Mouse (Mus musculus): ENCODE measurements at regions not wholly inside any gene's neighbourhood (a gene's known extent, or its start where the extent isn't known, plus 50 kb on each side); places are given as distances from the start of the nearest gene placed in this dataset.

GRCm38 (mm10) chr8:116290671-116291245 is 214.0 kb upstream of the Dynlrb2 start:
- no peak for DNase-seq (ENCODE audit: low spot score in 2 of 2)

GRCm38 (mm10) chr8:116289237-116289636 is 215.5 kb upstream of the Dynlrb2 start:
- DNase-seq (ENCODE audit: low spot score in 2 of 2), result no peak

- DNase-seq (ENCODE audit: low spot score in 2 of 2), result no peak
These were observed 220.8 kb upstream of the Dynlrb2 start for GRCm38 (mm10) chr8:116283990-116284389.

GRCm38 (mm10) chr8:116282341-116282740 is 222.4 kb upstream of the Dynlrb2 start:
- DNase-seq (ENCODE audit: low spot score in 2 of 2), result no peak

- DNase-seq (ENCODE audit: low spot score in 2 of 2), result no peak
These were observed 229.8 kb upstream of the Dynlrb2 start for GRCm38 (mm10) chr8:116275014-116275413.

- no peak for DNase-seq (ENCODE audit: low spot score in 2 of 2)
These were observed 233.5 kb upstream of the Dynlrb2 start for GRCm38 (mm10) chr8:116271238-116271637.

GRCm38 (mm10) chr8:116269393-116269792 is 235.4 kb upstream of the Dynlrb2 start:
- no peak for DNase-seq (ENCODE audit: low spot score in 2 of 2)

- no peak for DNase-seq (ENCODE audit: low spot score in 2 of 2)
These were observed 236.1 kb upstream of the Dynlrb2 start for GRCm38 (mm10) chr8:116268685-116269084.

GRCm38 (mm10) chr8:116268161-116268560 is 236.6 kb upstream of the Dynlrb2 start:
- DNase-seq (ENCODE audit: low spot score in 2 of 2), result no peak

- no peak for DNase-seq (ENCODE audit: low spot score in 2 of 2)
These were observed 237.8 kb upstream of the Dynlrb2 start for GRCm38 (mm10) chr8:116267021-116267420.

GRCm38 (mm10) chr8:116265591-116265990 is 239.2 kb upstream of the Dynlrb2 start:
- no peak for DNase-seq (ENCODE audit: low spot score in 2 of 2)

- no peak for DNase-seq (ENCODE audit: low spot score in 2 of 2)
These were observed 240.7 kb upstream of the Dynlrb2 start for GRCm38 (mm10) chr8:116264078-116264477.

GRCm38 (mm10) chr8:116261286-116261685 is 243.5 kb upstream of the Dynlrb2 start:
- no peak for DNase-seq (ENCODE audit: low spot score in 2 of 2)

GRCm38 (mm10) chr8:116255398-116255797 is 249.4 kb upstream of the Dynlrb2 start:
- DNase-seq (ENCODE audit: low spot score in 2 of 2), result no peak

- no peak for DNase-seq (ENCODE audit: low spot score in 2 of 2)
These were observed 252.1 kb upstream of the Dynlrb2 start for GRCm38 (mm10) chr8:116252455-116253216.

- DNase-seq (ENCODE audit: low spot score in 2 of 2), result no peak
These were observed 256.4 kb upstream of the Dynlrb2 start for GRCm38 (mm10) chr8:116248398-116248797.

- DNase-seq (ENCODE audit: low spot score in 2 of 2), result no peak
These were observed 261.3 kb upstream of the Dynlrb2 start for GRCm38 (mm10) chr8:116243493-116243892.

GRCm38 (mm10) chr8:116242972-116243371 is 261.8 kb upstream of the Dynlrb2 start:
- DNase-seq (ENCODE audit: low spot score in 2 of 2), result no peak

GRCm38 (mm10) chr8:116241987-116242242 is 262.9 kb upstream of the Dynlrb2 start:
- no peak for DNase-seq (ENCODE audit: low spot score in 2 of 2)

GRCm38 (mm10) chr8:116241146-116241986 is 263.4 kb upstream of the Dynlrb2 start:
- DNase-seq (ENCODE audit: low spot score in 2 of 2), result no peak

- no peak for DNase-seq (ENCODE audit: low spot score in 2 of 2)
These were observed 266.1 kb upstream of the Dynlrb2 start for GRCm38 (mm10) chr8:116238670-116239069.

- no peak for DNase-seq (ENCODE audit: low spot score in 2 of 2)
These were observed 267.1 kb upstream of the Dynlrb2 start for GRCm38 (mm10) chr8:116237561-116238100.
